Mouse (Mus musculus): Measurements from ENCODE around the gene Rrp1b. TPM values are rescaled to one million over a fixed set of nuclear protein-coding genes. Genes with fewer than 3 reads are reported as not detected.
"Not testable (repeated sequence)": the region's sequence is repeated elsewhere in the genome, so short reads cannot be mapped to it uniquely, and the experiment has no call there.

The Rrp1b gene
- polyA plus RNA-seq, 1 experiment from 2014 or later: 36.2 TPM

DNA sequence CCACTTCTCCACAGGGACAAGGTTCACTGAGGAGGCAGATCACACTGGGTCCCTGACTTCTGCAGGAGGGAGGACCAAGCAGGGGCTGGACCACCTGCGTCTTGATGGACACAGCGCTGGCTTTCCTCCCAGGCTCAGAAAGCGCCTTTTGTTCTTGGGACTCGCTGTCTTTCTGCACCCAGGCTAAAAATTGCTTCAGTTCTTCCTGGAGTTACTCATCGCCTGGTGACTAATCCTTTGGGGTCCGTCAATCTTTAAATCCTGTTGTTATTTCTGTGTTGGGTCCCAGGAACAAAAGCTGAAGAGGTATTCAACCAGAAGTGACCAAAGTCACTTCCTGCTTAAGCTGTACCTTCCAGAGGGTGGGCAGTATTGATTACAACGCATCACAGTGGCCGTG, 28.9 kb downstream of the Rrp1b start:
- H3K9ac ChIP-seq; ATAC-seq (ENCODE audit: low FRiP score); H3K27ac ChIP-seq; H3K4me3 ChIP-seq; H3K4me1 ChIP-seq (replicated peaks); H3K27me3 ChIP-seq; H3K4me2 ChIP-seq; H3K9me3 ChIP-seq: not testable (repeated sequence)
- WGBS: 59% methylated on average over 8 of the region's 8 CpGs
- H3K36me3 ChIP-seq: peaks cover 31% of the 10 kb centered on the region

DNA sequence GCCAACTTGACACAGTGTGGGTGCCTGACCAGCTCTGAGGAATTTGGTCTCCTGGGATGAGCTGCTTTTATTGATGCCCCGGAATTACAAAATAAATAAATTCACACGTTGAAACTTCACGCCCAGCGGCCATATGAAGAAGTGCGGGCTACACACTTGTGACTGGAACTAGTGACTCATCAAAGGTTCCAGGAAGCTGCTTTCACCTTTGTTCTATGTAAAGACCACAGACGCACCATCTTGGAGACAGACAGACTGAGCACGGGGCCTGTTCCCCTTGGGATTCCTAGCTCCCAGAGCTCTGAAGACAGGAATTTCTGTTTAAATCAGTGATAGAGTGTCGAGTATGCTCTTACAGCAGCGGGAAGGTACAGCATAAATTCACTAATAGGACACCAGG, 31.6 kb downstream of the Rrp1b start:
- WGBS: 78% methylated on average over 9 of the region's 9 CpGs
- Histone ChIP-seq H3K4me3 (no peak overlapping the region), H3K4me1 (replicated peaks) (peaks cover 3% of the 10 kb centered on the region), H3K9ac (no peak overlapping the region), H3K9me3 (no peaks in the 10 kb centered on the region), H3K27ac (no peak overlapping the region), H3K36me3 (0 out of 2 replicates have a peak, but pooled peaks cover 3% of the 10 kb centered on the region), H3K27me3 (no peaks in the 10 kb centered on the region), H3K4me2 (no peak overlapping the region)
- ATAC-seq (ENCODE audit: low FRiP score): no peak

DNA sequence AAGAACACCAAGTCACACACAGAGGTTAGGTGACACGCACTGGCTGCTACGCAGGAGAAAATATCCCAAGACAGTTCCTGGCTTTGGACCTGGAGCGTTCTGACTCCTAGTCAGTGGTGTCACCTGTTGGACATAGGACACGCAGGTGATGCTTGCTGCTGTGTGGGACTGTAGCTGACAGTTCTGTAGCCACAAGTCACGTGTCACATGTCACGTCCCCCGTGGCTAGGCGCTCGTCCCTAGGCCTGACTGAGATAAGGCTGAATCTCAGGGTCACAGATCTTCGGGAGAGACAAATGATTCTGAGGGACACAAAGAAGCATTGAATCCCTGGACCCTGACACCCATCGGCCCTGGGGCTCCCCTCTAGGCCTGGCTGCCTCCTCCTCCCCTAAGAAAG, 32.5 kb downstream of the Rrp1b start:
- H3K4me2 ChIP-seq: no peak overlapping the region
- peaks cover 3% of the 10 kb centered on the region for H3K4me1 ChIP-seq (replicated peaks)
- no peaks in the 10 kb centered on the region for H3K9me3 ChIP-seq
- H3K27me3 ChIP-seq: no peaks in the 10 kb centered on the region
- H3K4me3 ChIP-seq: no peak overlapping the region
- H3K9ac ChIP-seq: no peak overlapping the region
- ATAC-seq (ENCODE audit: low FRiP score): no peak
- no peaks in the 10 kb centered on the region for H3K36me3 ChIP-seq
- no peak overlapping the region for H3K27ac ChIP-seq
- WGBS: 93% methylated on average over 11 of the region's 11 CpGs

DNA sequence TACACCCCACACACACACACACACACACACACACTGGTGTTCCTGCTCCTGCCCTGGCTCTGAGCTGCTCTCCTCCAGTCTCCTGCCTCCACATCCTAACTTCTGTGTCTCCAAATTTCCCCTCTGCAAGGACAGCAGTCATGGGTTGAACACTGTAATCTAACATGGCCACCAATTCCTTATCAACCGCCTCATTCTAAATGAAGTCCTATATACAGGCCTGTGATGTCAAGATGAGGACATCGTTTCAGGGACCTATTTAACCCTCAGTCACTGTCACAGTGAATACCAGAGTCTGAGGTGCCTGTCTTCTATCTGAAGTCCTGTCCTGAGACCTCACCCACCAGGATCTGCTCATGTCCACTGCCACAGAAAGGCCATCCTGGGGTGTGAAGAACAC, 32.9 kb downstream of the Rrp1b start:
- no peak overlapping the region for H3K9ac ChIP-seq
- ATAC-seq (ENCODE audit: low FRiP score): no peak
- no peak overlapping the region for H3K4me3 ChIP-seq
- H3K36me3 ChIP-seq: no peaks in the 10 kb centered on the region
- no peaks in the 10 kb centered on the region for H3K27me3 ChIP-seq
- H3K4me1 ChIP-seq (replicated peaks): peaks cover 3% of the 10 kb centered on the region
- no peaks in the 10 kb centered on the region for H3K9me3 ChIP-seq
- H3K4me2 ChIP-seq: no peak overlapping the region
- no peak overlapping the region for H3K27ac ChIP-seq
- WGBS: 94% methylated on average over 2 of the region's 2 CpGs

DNA sequence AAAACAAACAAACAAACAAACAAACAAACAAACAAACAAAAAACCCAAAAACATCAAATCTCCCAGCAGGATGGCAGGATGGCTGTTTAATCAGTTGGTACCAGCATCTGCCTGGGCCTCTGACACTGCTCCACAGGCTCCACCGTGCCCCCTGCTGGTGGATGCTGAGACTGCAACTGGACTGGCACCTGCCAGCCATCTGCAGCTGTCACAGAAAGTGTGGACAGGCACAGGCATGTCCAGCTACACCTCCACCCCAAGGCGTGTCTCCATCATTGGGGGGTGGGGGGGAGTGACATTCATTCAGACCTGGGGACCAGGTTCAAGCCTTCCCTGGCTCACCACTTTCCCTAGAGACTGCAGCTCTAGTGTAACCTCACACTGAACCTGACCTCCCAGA, 37.5 kb downstream of the Rrp1b start:
- H3K9me3 ChIP-seq: no peaks in the 10 kb centered on the region
- H3K4me2 ChIP-seq: no peak overlapping the region
- H3K9ac ChIP-seq: no peak overlapping the region
- H3K4me1 ChIP-seq (replicated peaks): no peaks in the 10 kb centered on the region
- no peaks in the 10 kb centered on the region for H3K36me3 ChIP-seq
- WGBS: 3% methylated on average over 2 of the region's 2 CpGs
- ATAC-seq (ENCODE audit: low FRiP score): no peak
- no peak overlapping the region for H3K4me3 ChIP-seq
- no peak overlapping the region for H3K27ac ChIP-seq
- no peaks in the 10 kb centered on the region for H3K27me3 ChIP-seq

DNA sequence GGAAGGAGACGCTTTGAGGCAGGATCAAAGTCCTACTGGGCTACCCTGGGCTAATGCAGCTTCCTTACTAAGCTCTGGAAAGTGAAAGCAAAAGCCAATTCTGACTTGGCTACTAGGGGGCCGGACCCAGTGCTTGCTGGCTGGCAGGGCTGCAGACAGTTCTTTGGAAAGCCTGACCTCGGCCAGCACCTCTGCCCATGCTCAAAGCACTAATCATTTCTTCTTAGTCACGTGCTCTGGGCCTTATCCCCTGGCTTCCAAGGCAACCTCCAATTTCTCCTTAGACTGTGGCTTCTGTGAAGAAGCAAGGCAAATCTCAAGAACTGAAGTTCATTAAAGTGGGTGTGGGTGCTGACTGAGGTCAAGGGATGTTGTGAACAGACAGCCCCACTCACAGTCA, 38.8 kb downstream of the Rrp1b start:
- Histone ChIP-seq H3K9me3 (no peaks in the 10 kb centered on the region), H3K36me3 (no peaks in the 10 kb centered on the region), H3K27ac (no peak overlapping the region), H3K4me1 (replicated peaks) (no peaks in the 10 kb centered on the region), H3K9ac (no peak overlapping the region), H3K27me3 (no peaks in the 10 kb centered on the region), H3K4me3 (no peak overlapping the region), H3K4me2 (no peak overlapping the region)
- 72% methylated on average over 4 of the region's 4 CpGs for WGBS
- no peak for ATAC-seq (ENCODE audit: low FRiP score)

DNA sequence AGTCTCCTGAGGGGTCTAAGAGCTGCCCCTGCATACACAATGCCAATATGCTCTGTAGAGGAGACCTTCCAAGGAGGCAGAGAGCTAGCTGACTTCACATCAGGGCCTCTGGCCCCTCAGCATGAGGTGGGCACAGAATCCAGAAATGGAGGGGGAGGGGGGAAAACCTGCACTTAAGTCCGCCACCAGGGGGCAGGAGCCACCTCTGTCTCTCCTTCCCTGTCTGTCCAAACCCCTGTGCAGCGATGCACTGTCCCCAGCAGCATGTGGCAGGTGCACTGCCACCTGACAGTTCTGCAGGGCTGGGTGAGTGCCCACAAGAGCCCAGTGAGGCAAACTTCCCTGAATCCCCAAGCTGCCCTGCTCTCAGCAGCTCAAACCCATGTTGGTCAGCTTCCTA, 39.3 kb downstream of the Rrp1b start:
- H3K27ac ChIP-seq: no peak overlapping the region
- H3K4me3 ChIP-seq: no peak overlapping the region
- no peaks in the 10 kb centered on the region for H3K9me3 ChIP-seq
- no peak overlapping the region for H3K9ac ChIP-seq
- H3K4me2 ChIP-seq: no peak overlapping the region
- H3K27me3 ChIP-seq: no peaks in the 10 kb centered on the region
- no peaks in the 10 kb centered on the region for H3K36me3 ChIP-seq
- ATAC-seq (ENCODE audit: low FRiP score): 0 out of 2 replicates have a peak, but pooled peaks have one; percentile 36
- H3K4me1 ChIP-seq (replicated peaks): no peaks in the 10 kb centered on the region
- WGBS: 7% methylated on average over 2 of the region's 2 CpGs

DNA sequence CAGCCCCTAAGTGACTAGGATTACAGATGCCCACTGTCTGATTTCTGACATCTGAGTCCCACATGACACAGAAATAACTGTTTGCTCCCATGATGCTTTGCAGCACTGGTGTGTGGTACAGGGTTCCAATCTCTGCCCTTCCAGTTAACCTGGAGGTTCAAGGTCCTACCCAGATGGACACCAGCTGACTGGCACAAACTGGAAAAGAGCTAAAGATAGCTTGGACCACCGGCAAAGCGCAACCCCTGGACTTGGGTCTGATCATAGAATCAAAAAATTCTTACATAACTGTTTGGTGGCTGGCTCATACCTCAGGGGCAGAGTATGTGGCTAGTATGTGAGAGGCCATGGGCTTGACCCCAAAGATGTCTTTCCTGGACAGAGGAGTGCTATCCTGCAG, 47.5 kb downstream of the Rrp1b start:
- Histone ChIP-seq H3K36me3 (no peaks in the 10 kb centered on the region), H3K27ac (no peak overlapping the region), H3K27me3 (no peaks in the 10 kb centered on the region), H3K9ac (no peak overlapping the region), H3K4me2 (no peak overlapping the region), H3K4me3 (no peak overlapping the region), H3K9me3 (no peaks in the 10 kb centered on the region), H3K4me1 (replicated peaks) (no peaks in the 10 kb centered on the region)
- 100% methylated on average over 2 of the region's 2 CpGs for WGBS
- ATAC-seq (ENCODE audit: low FRiP score): no peak

DNA sequence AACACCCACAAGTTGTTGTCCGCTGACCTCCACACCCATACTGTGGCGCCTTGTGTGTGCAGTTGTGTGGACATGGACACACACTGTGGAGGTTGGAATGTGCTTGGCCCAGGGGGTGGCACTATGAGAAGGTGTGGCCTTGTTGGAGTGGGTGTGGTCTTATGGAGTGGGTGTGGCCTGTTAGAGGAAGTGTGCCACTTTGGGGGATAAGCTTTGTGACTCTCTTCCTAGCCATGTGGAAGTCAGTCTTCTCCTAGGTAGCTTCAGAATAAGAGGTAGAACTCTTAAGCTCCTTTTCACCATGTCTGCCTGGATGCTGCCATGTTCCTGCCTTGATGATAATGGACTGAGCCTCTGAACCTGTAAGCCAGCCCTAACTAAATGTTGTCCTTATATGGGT, 51.2 kb downstream of the Rrp1b start:
- no peaks in the 10 kb centered on the region for H3K27me3 ChIP-seq
- no peak overlapping the region for H3K4me3 ChIP-seq
- H3K4me2 ChIP-seq: no peak overlapping the region
- H3K4me1 ChIP-seq (replicated peaks): peaks cover 14% of the 10 kb centered on the region
- H3K27ac ChIP-seq: no peak overlapping the region
- no peaks in the 10 kb centered on the region for H3K36me3 ChIP-seq
- no peak for ATAC-seq (ENCODE audit: low FRiP score)
- H3K9me3 ChIP-seq: no peaks in the 10 kb centered on the region
- no peak overlapping the region for H3K9ac ChIP-seq
- WGBS: 94% methylated on average over 2 of the region's 2 CpGs

DNA sequence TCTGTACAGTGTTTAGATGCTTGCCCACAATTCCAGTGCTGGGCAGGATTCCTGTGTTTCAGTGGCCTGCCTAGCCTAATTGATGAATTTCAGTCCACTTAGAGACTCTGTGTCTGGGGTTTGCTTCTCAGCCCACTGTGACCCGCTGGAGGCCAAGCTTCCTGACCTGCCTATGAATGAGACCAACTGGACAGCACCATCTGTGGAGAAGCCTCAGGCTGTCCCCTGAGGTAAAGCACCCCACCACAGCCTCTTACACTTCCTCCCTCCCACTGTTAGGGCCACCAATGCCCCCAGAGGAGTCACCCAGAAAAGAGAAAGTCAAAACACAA, 55.1 kb downstream of the Rrp1b start:
- WGBS: 15% methylated on average over 1 of the region's 1 CpGs
- H3K9ac ChIP-seq: no peak overlapping the region
- no peaks in the 10 kb centered on the region for H3K27me3 ChIP-seq
- H3K4me3 ChIP-seq: peak overlapping the region; percentile 22
- no peaks in the 10 kb centered on the region for H3K36me3 ChIP-seq
- peak; percentile 50; the same call in 1 of the 2 replicates for ATAC-seq (ENCODE audit: low FRiP score)
- H3K4me1 ChIP-seq (replicated peaks): peaks cover 14% of the 10 kb centered on the region
- H3K4me2 ChIP-seq: peak overlapping the region; percentile 51
- H3K27ac ChIP-seq: peak overlapping the region; percentile 64
- H3K9me3 ChIP-seq: 0 out of 2 replicates have a peak, but pooled peaks cover 3% of the 10 kb centered on the region

DNA sequence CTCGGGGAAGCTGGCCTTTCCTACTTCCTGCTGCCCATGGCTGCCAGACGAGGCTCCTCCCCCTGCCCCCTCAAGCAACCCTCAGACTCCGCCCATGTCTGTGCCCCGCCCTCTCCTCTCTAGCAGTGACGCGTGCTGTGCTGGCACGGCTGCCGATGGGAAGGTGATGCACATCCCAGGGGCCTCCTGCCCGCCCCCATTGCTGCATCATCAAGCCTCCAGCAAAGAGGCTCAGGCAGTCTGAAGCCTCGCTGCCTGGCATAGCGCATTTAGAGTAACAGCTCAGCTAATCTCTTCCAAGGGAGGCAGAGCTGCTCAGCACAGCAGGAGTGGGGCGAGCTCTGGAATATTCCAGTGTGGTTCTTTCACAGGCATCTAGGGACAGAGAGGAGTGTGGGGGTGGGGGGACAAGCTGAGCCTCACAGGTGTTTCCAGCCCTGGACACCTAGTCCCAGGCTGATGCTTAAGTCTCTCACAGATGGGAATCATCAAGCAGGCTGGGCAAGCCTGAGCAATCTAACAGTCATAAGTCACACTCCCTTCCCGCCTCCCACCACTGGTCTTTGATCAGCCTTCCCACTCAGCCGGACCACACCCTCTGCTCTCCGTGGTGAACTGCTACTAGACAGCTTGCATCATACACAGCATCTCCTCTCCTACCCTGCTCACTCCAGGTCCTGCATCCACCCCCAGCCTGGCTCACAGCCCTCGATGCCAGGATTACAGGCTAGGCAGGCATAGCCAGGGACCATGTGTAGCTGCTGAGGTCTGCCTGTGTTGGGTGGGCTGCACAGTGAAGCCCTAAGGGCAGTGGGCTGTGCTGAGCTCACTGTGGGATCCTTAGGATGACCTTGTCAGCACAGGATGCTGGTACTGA, 55.7 kb downstream of the Rrp1b start:
- H3K4me3 ChIP-seq: peak overlapping the region; percentile 22
- H3K4me2 ChIP-seq: peak overlapping the region; percentile 51
- not testable (repeated sequence) for H3K36me3 ChIP-seq, H3K27me3 ChIP-seq, H3K9me3 ChIP-seq, H3K9ac ChIP-seq
- H3K4me1 ChIP-seq (replicated peaks): peaks cover 14% of the 10 kb centered on the region
- WGBS: 12% methylated on average over 16 of the region's 16 CpGs
- H3K27ac ChIP-seq: peak overlapping the region; percentile 64
- peak; percentile 94 for ATAC-seq (ENCODE audit: low FRiP score)

DNA sequence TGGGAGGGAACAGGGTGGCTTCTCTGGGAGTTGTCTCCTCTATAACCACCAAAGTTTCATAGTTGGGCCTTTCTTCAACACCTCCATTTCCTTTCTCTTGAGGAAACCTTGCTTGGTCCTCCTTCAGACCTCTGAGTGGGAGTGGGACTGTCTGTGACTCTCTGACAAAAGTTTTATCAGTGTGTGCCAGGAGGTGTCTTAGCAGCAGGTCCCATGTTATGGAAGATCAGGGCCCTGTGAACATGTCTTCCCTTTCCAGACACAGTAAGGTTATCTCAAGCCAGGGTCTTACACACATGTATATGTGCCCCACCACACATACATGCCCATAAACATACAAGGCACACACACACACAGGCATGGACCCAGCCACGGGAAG, 56.3 kb downstream of the Rrp1b start:
- Histone ChIP-seq H3K27me3 (no peaks in the 10 kb centered on the region), H3K36me3 (no peaks in the 10 kb centered on the region), H3K9ac (no peak overlapping the region), H3K4me2 (no peak overlapping the region), H3K4me3 (no peak overlapping the region), H3K27ac (no peak overlapping the region), H3K9me3 (0 out of 2 replicates have a peak, but pooled peaks cover 3% of the 10 kb centered on the region), H3K4me1 (replicated peaks) (peaks cover 14% of the 10 kb centered on the region)
- ATAC-seq (ENCODE audit: low FRiP score): no peak
- WGBS: 90% methylated on average over 1 of the region's 1 CpGs

DNA sequence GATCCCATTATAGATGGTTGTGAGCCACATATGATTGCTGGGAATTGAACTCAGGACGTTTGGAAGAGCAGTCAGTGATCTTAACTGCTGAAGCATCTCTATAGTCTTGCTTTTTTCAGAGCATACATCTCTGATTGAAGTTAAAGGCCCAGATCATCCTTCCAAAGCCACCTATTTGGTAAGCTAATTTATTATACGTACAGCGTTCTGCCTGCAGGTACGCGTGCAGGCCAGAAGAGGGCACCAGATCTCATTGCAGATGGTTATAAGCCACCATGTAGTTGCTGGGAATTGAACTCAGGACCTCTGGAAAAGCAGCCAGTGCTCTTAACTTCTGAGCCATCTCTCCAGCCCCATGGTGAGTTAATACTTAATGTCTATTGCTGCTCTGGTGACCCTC, 57.0 kb downstream of the Rrp1b start:
- ATAC-seq (ENCODE audit: low FRiP score): no peak

More for the DNA sequence above, 57.0 kb downstream of the Rrp1b start:
- no peak overlapping the region for H3K4me2 ChIP-seq
- H3K27ac ChIP-seq: no peak overlapping the region
- H3K36me3 ChIP-seq: no peaks in the 10 kb centered on the region
- H3K4me3 ChIP-seq: no peak overlapping the region
- peaks cover 14% of the 10 kb centered on the region for H3K4me1 ChIP-seq (replicated peaks)
- H3K9ac ChIP-seq: no peak overlapping the region
- H3K27me3 ChIP-seq: peaks cover 4% of the 10 kb centered on the region; the same call in 1 of the 2 replicates
- H3K9me3 ChIP-seq: 0 out of 2 replicates have a peak, but pooled peaks cover 3% of the 10 kb centered on the region
- WGBS: 84% methylated on average over 5 of the region's 5 CpGs
